Mouse (Mus musculus): ENCODE results near the gene Dpep1. TPM values are rescaled to one million over a fixed set of nuclear protein-coding genes. Genes with fewer than 3 reads are reported as not detected.

The Dpep1 gene
- total RNA-seq, 1 experiment, result not detected

GRCm38 (mm10) chr8:123199864-123200263 lies 13.8 kb downstream of the Dpep1 start:
- H3K36me3 ChIP-seq (ENCODE audit: control insufficient read depth, insufficient read depth, low read length, poor library complexity, severe bottlenecking), result no peaks in the 10 kb centered on the region
- DNase-seq (ENCODE audit: low read depth, low spot score), result no peak
- no peak for TF ChIP-seq HCFC1 (IDR thresholded peaks at IDR 0.05; ENCODE audit: borderline replicate concordance, insufficient read depth, low read length)
- no peak for TF ChIP-seq ZC3H11A (IDR thresholded peaks at IDR 0.05; ENCODE audit: borderline replicate concordance, low read depth, low read length)
- no peak for TF ChIP-seq ZNF384 (IDR thresholded peaks at IDR 0.05; ENCODE audit: low read depth, low read length)
- no peak overlapping the region for H3K27ac ChIP-seq (ENCODE audit: insufficient read depth, low read depth, low read length, poor library complexity, severe bottlenecking)
- H3K9ac ChIP-seq (ENCODE audit: insufficient read depth, low read depth, low read length, poor library complexity, severe bottlenecking), result no peak overlapping the region
- H3K4me1 ChIP-seq (ENCODE audit: control insufficient read depth in 2 of 2, insufficient read depth in 2 of 2, low read length in 2 of 2, poor library complexity in 1 of 2), result peaks cover 0 to 2% of the 10 kb centered on the region in 2 experiments; a peak in 1 of 4 replicates
- H3K9me3 ChIP-seq (ENCODE audit: control insufficient read depth, insufficient read depth, low read depth, low read length), result no peaks in the 10 kb centered on the region
- in situ Hi-C loops (cut with MboI; ENCODE audit: low sequenced_read_pairs in 2 of 2, unreplicated experiment in 2 of 2), result no loop called here
- H3K4me3 ChIP-seq (ENCODE audit: insufficient read depth in 1 of 2, low read depth in 1 of 2, low read length in 2 of 2, poor library complexity in 1 of 2, severe bottlenecking in 1 of 2), result no peak overlapping the region

DNA sequence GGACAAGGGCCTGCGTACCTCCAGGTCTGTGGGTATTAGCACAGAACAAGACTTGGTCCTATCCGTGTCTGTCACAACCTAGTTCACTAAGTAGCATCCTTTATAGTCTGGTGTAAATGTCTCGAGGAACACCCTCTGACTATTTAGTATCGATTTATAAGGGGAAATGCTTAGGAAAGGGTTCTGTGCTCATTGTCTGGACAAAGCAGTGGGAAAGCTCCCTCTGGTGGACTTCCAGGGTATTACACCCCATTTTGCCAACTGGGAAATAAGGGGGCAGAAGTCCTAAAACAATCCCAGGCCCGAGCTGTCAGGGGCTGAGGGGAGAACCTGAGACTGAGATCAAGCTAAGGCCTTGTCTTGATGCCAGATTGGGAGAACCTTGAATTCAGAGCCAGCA lies 16.2 kb downstream of the Dpep1 start:
- H3K27ac ChIP-seq (ENCODE audit: insufficient read depth, low read depth, low read length, poor library complexity, severe bottlenecking), result no peak overlapping the region
- no peak overlapping the region for H3K9ac ChIP-seq (ENCODE audit: insufficient read depth, low read depth, low read length, poor library complexity, severe bottlenecking)
- no peaks in the 10 kb centered on the region for H3K9me3 ChIP-seq (ENCODE audit: control insufficient read depth, insufficient read depth, low read depth, low read length)
- H3K4me1 ChIP-seq (ENCODE audit: control insufficient read depth in 2 of 2, insufficient read depth in 2 of 2, low read length in 2 of 2, poor library complexity in 1 of 2), result peaks cover 0 to 2% of the 10 kb centered on the region in 2 experiments; a peak in 1 of 4 replicates
- in situ Hi-C loops (cut with MboI; ENCODE audit: low sequenced_read_pairs in 2 of 2, unreplicated experiment in 2 of 2), result no loop called here
- no peak overlapping the region for H3K4me3 ChIP-seq (ENCODE audit: insufficient read depth in 1 of 2, low read depth in 1 of 2, low read length in 2 of 2, poor library complexity in 1 of 2, severe bottlenecking in 1 of 2)
- peaks cover 17% of the 10 kb centered on the region for H3K36me3 ChIP-seq (ENCODE audit: control insufficient read depth, insufficient read depth, low read length, poor library complexity, severe bottlenecking)
- peak; percentile 55; the same call in 1 of the 2 replicates for TF ChIP-seq ZC3H11A (IDR thresholded peaks at IDR 0.05; ENCODE audit: borderline replicate concordance, low read depth, low read length)
- no peak for TF ChIP-seq CHD2 (IDR thresholded peaks at IDR 0.05; ENCODE audit: low read depth, low read length)
- DNase-seq (ENCODE audit: low read depth, low spot score), result peak; percentile 71

DNA sequence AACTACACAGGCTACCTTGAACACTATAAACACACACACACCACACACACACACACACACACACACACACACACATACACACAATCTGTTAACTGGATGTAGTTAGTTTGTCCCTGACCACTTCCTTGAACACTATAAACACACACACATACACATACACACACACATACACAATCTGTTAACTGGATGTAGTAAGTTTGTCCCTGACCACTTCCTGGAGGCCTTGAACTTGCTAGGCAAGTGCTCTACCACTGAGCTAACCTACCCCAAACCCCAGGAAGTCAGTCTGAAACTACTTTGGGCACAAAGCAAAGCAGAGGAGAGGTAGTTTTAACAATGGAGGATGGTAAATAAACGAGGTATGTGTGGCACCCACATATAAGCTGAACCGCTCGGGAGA lies 17.5 kb downstream of the Dpep1 start:
- TF ChIP-seq ZC3H11A (IDR thresholded peaks at IDR 0.05; ENCODE audit: borderline replicate concordance, low read depth, low read length) (no peak), CHD2 (IDR thresholded peaks at IDR 0.05; ENCODE audit: low read depth, low read length) (no peak), MAFK (IDR thresholded peaks at IDR 0.05; ENCODE audit: insufficient read depth, low read depth, low read length) (no peak), HCFC1 (IDR thresholded peaks at IDR 0.05; ENCODE audit: borderline replicate concordance, insufficient read depth, low read length) (no peak), ZNF384 (IDR thresholded peaks at IDR 0.05; ENCODE audit: low read depth, low read length) (no peak)
- no peak overlapping the region for H3K4me3 ChIP-seq (ENCODE audit: insufficient read depth in 1 of 2, low read depth in 1 of 2, low read length in 2 of 2, poor library complexity in 1 of 2, severe bottlenecking in 1 of 2)
- no peaks in the 10 kb centered on the region for H3K9me3 ChIP-seq (ENCODE audit: control insufficient read depth, insufficient read depth, low read depth, low read length)
- H3K4me1 ChIP-seq (ENCODE audit: control insufficient read depth in 2 of 2, insufficient read depth in 2 of 2, low read length in 2 of 2, poor library complexity in 1 of 2), result no peaks in the 10 kb centered on the region
- H3K9ac ChIP-seq (ENCODE audit: insufficient read depth, low read depth, low read length, poor library complexity, severe bottlenecking), result no peak overlapping the region
- no peak for DNase-seq (ENCODE audit: low read depth, low spot score)
- in situ Hi-C loops (cut with MboI; ENCODE audit: low sequenced_read_pairs in 2 of 2, unreplicated experiment in 2 of 2), result no loop called here
- no peak overlapping the region for H3K27ac ChIP-seq (ENCODE audit: insufficient read depth, low read depth, low read length, poor library complexity, severe bottlenecking)
- H3K36me3 ChIP-seq (ENCODE audit: control insufficient read depth, insufficient read depth, low read length, poor library complexity, severe bottlenecking), result peaks cover 29% of the 10 kb centered on the region

- peak overlapping the region; percentile 96 for H3K9ac ChIP-seq (ENCODE audit: insufficient read depth, low read depth, low read length, poor library complexity, severe bottlenecking)
- TF ChIP-seq CHD2 (IDR thresholded peaks at IDR 0.05; ENCODE audit: low read depth, low read length) (no peak), ZC3H11A (IDR thresholded peaks at IDR 0.05; ENCODE audit: borderline replicate concordance, low read depth, low read length) (no peak), MAFK (IDR thresholded peaks at IDR 0.05; ENCODE audit: insufficient read depth, low read depth, low read length) (no peak), ZNF384 (IDR thresholded peaks at IDR 0.05; ENCODE audit: low read depth, low read length) (no peak), HCFC1 (IDR thresholded peaks at IDR 0.05; ENCODE audit: borderline replicate concordance, insufficient read depth, low read length) (no peak)
- in situ Hi-C loops (cut with MboI; ENCODE audit: low sequenced_read_pairs in 2 of 2, unreplicated experiment in 2 of 2), result no loop called here
- H3K36me3 ChIP-seq (ENCODE audit: control insufficient read depth, insufficient read depth, low read length, poor library complexity, severe bottlenecking), result peaks cover 27% of the 10 kb centered on the region
- peak overlapping the region; percentile 83 to 95 for H3K4me3 ChIP-seq (ENCODE audit: insufficient read depth in 1 of 2, low read depth in 1 of 2, low read length in 2 of 2, poor library complexity in 1 of 2, severe bottlenecking in 1 of 2)
- no peak for DNase-seq (ENCODE audit: low read depth, low spot score)
- H3K27ac ChIP-seq (ENCODE audit: insufficient read depth, low read depth, low read length, poor library complexity, severe bottlenecking), result no peak overlapping the region
- peaks cover 0 to 2% of the 10 kb centered on the region in 2 experiments; a peak in 1 of 4 replicates for H3K4me1 ChIP-seq (ENCODE audit: control insufficient read depth in 2 of 2, insufficient read depth in 2 of 2, low read length in 2 of 2, poor library complexity in 1 of 2)
- H3K9me3 ChIP-seq (ENCODE audit: control insufficient read depth, insufficient read depth, low read depth, low read length), result no peaks in the 10 kb centered on the region
Measured at GRCm38 (mm10) chr8:123211876-123212275, 25.8 kb downstream of the Dpep1 start.

Measured in ES-E14 (cell line).